Mouse (Mus musculus) gastrocnemius, postnatal 36 days (tissue): ENCODE results near the gene Rab8b. TPM values are rescaled to one million over a fixed set of nuclear protein-coding genes. Genes with fewer than 3 reads are reported as not detected.

ENCODE experiments used
- total RNA-seq, 2 experiments: library from RNA; stranded (reverse); gene quantifications; 2 replicates each; pipeline ENCODE4 v1.2.3; 2021

The Rab8b gene
- total RNA-seq, 2 experiments from 2014 or later, result 5.0 to 5.5 TPM

Other genes with a start within 250 kb of the Rab8b start
- under 1 TPM; 0.13 to 0.27 TPM for gene Car12, start 206.0 kb downstream of the Rab8b start, total RNA-seq
- 1 to 10 TPM; 1.9 to 2.0 TPM for gene Aph1b, start 124.2 kb downstream of the Rab8b start, total RNA-seq
- not detected for gene Gm10647, start 122.6 kb downstream of the Rab8b start, total RNA-seq
- gene Aph1c, start 85.0 kb downstream of the Rab8b start, total RNA-seq, result under 1 TPM; 0.33 to 0.44 TPM
- gene Rps27l, start 26.4 kb upstream of the Rab8b start, total RNA-seq, result 100 to 1,000 TPM; 170 to 203 TPM
- gene Lactb, start 55.8 kb upstream of the Rab8b start, total RNA-seq, result 10 to 100 TPM; 20.8 to 22.1 TPM
- gene Tpm1, start 129.7 kb upstream of the Rab8b start, total RNA-seq, result over 10,000 TPM; 26,294 to 27,735 TPM